Comparison of ENCODE assay signal across 13 mouse cellular contexts in the genomic region with DNA sequence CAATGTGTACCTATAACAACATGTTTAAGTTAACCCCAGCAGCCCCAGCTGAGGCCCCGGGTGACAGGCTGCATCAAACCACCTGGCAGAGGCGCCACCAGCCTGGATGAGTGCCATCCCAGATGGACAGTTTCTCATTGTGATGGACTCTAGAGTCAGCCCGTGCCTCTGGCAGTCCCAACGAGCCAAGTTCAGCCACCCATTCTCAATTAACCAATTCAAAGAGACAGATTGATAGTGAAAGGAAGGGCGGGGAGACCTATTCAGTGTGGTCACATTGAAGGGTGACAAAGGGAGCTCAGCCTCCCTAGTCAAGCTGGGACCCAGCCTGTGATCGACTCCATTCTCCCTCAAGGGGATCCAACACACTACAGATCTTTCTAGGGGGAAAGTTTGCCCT.
A peak's percentile ranks its signal among the peaks of the same experiment; 100 is the strongest.
DNase-seq lines count a peak whose midpoint lies in the region; ATAC-seq and TF ChIP-seq lines count a peak whose summit lies in the region.
"Had no signal": no experiment of that assay in that cellular context is flagged by ENCODE, and none has a peak within 500 bp of the region (broad histone marks: within the 10 kb centered on the region; RNA-seq: fewer than 3 reads in every experiment).

No protein-coding gene starts in this region.

- H3K4me2 ChIP-seq in forebrain, embryonic 14.5 days (ENCODE audit: low read length) = no peak overlapping the region
- no peak overlapping the region for H3K4me2 ChIP-seq in forebrain, embryonic 12.5 days
- no peak overlapping the region for H3K4me2 ChIP-seq in midbrain, embryonic 14.5 days (ENCODE audit: low read length)
- no peak overlapping the region for H3K4me2 ChIP-seq in stomach, postnatal 0 days (replicated peaks; ENCODE audit: low read depth)
- H3K4me2 ChIP-seq: heart, embryonic 12.5 days; limb, embryonic 15.5 days had no signal

- H3K4me3 ChIP-seq in forebrain, embryonic 14.5 days (ENCODE audit: low read depth, low read length) = no peak overlapping the region
- no peak overlapping the region for H3K4me3 ChIP-seq in forebrain, embryonic 12.5 days (replicated peaks)
- no peak overlapping the region for H3K4me3 ChIP-seq in midbrain, embryonic 14.5 days (replicated peaks; ENCODE audit: low read depth, low read length)
- H3K4me3 ChIP-seq in stomach, postnatal 0 days (ENCODE audit: low read depth, low read length) = no peak overlapping the region
- H3K4me3 ChIP-seq: heart, embryonic 12.5 days; limb, embryonic 15.5 days had no signal

- no peak overlapping the region for H3K9ac ChIP-seq in forebrain, embryonic 14.5 days (ENCODE audit: low read length)
- no peak overlapping the region for H3K9ac ChIP-seq in forebrain, embryonic 12.5 days
- H3K9ac ChIP-seq in midbrain, embryonic 14.5 days (replicated peaks; ENCODE audit: low read length) = no peak overlapping the region
- no peak overlapping the region for H3K9ac ChIP-seq in stomach, postnatal 0 days (ENCODE audit: low read length)
- H3K9ac ChIP-seq: heart, embryonic 12.5 days; limb, embryonic 15.5 days had no signal

- WGBS in forebrain, embryonic 14.5 days = 39% methylated on average over 6 of the region's 6 CpGs
- WGBS in forebrain, embryonic 12.5 days = 50% methylated on average over 6 of the region's 6 CpGs
- 53% methylated on average over 6 of the region's 6 CpGs for WGBS in midbrain, embryonic 14.5 days
- 69% methylated on average over 6 of the region's 6 CpGs for WGBS in stomach, postnatal 0 days

- no peaks in the 10 kb centered on the region for H3K9me3 ChIP-seq in forebrain, embryonic 14.5 days (replicated peaks; ENCODE audit: control insufficient read depth, low read length)
- no peaks in the 10 kb centered on the region for H3K9me3 ChIP-seq in forebrain, embryonic 12.5 days
- H3K9me3 ChIP-seq in midbrain, embryonic 14.5 days (ENCODE audit: control insufficient read depth, low read length) = no peaks in the 10 kb centered on the region
- H3K9me3 ChIP-seq in stomach, postnatal 0 days (ENCODE audit: control insufficient read depth, low read length) = no peaks in the 10 kb centered on the region
- H3K9me3 ChIP-seq: heart, embryonic 12.5 days; limb, embryonic 15.5 days had no signal

- no peaks in the 10 kb centered on the region for H3K4me1 ChIP-seq in forebrain, embryonic 14.5 days (ENCODE audit: control insufficient read depth, insufficient read depth, low read length)
- peaks cover 10% of the 10 kb centered on the region; the same call in 1 of the 2 replicates for H3K4me1 ChIP-seq in forebrain, embryonic 12.5 days
- H3K4me1 ChIP-seq in midbrain, embryonic 14.5 days (ENCODE audit: control insufficient read depth, insufficient read depth, low read length) = no peaks in the 10 kb centered on the region; the same call in 1 of the 2 replicates
- no peaks in the 10 kb centered on the region for H3K4me1 ChIP-seq in stomach, postnatal 0 days (replicated peaks; ENCODE audit: control insufficient read depth, insufficient read depth)

- H3K27ac ChIP-seq in forebrain, embryonic 14.5 days (ENCODE audit: low read depth, low read length) = no peak overlapping the region
- no peak overlapping the region for H3K27ac ChIP-seq in forebrain, embryonic 12.5 days
- no peak overlapping the region for H3K27ac ChIP-seq in midbrain, embryonic 14.5 days (replicated peaks; ENCODE audit: low read depth, low read length)
- no peak overlapping the region for H3K27ac ChIP-seq in stomach, postnatal 0 days (replicated peaks)
- H3K27ac ChIP-seq: limb, embryonic 15.5 days had no signal

- TF ChIP-seq CTCF in stomach, postnatal 0 days (IDR thresholded peaks at IDR 0.05; ENCODE audit: low read depth) = no peak

- DNase-seq in forebrain, embryonic 14.5 days (ENCODE audit: low spot score) = peak; percentile 44
- peak; percentile 87 for DNase-seq in Muller cell, postnatal 12 days (ENCODE audit: inconsistent ontology term)
- DNase-seq in cerebellum, postnatal 36 days = peak; percentile 45 to 57
- DNase-seq in midbrain, embryonic 14.5 days = peak; percentile 28
- no peak for DNase-seq in stomach, postnatal 0 days (ENCODE audit: low spot score)
- no peak for DNase-seq in adrenal gland, postnatal 25 days
- DNase-seq in kidney, postnatal 14 days = no peak
- DNase-seq: lung, postnatal 14 days; thymus, postnatal 25 days had no signal

- peak; percentile 55 for ATAC-seq in forebrain, embryonic 14.5 days
- no peak for ATAC-seq in forebrain, embryonic 12.5 days (ENCODE audit: low FRiP score)
- no peak for ATAC-seq in midbrain, embryonic 14.5 days (ENCODE audit: low FRiP score, low TSS enrichment)
- no peak for ATAC-seq in stomach, postnatal 0 days (ENCODE audit: low FRiP score, low TSS enrichment)
- ATAC-seq: intestine, postnatal 0 days had no signal

- no peaks in the 10 kb centered on the region for H3K27me3 ChIP-seq in forebrain, embryonic 14.5 days (replicated peaks; ENCODE audit: control insufficient read depth, insufficient read depth, low read length)
- no peaks in the 10 kb centered on the region for H3K27me3 ChIP-seq in forebrain, embryonic 12.5 days
- no peaks in the 10 kb centered on the region for H3K27me3 ChIP-seq in midbrain, embryonic 14.5 days (ENCODE audit: control insufficient read depth, insufficient read depth, low read length)
- H3K27me3 ChIP-seq in stomach, postnatal 0 days (ENCODE audit: control insufficient read depth, insufficient read depth, low read length) = no peaks in the 10 kb centered on the region
- H3K27me3 ChIP-seq: heart, embryonic 12.5 days; limb, embryonic 15.5 days had no signal

- H3K36me3 ChIP-seq in forebrain, embryonic 14.5 days (ENCODE audit: control insufficient read depth, insufficient read depth, low read length) = no peaks in the 10 kb centered on the region
- H3K36me3 ChIP-seq in forebrain, embryonic 12.5 days (replicated peaks) = no peaks in the 10 kb centered on the region
- no peaks in the 10 kb centered on the region for H3K36me3 ChIP-seq in midbrain, embryonic 14.5 days (ENCODE audit: control insufficient read depth, insufficient read depth, low read length)
- no peaks in the 10 kb centered on the region for H3K36me3 ChIP-seq in stomach, postnatal 0 days (ENCODE audit: control insufficient read depth, insufficient read depth, low read length)
- H3K36me3 ChIP-seq: heart, embryonic 12.5 days; limb, embryonic 15.5 days had no signal

- TF ChIP-seq EP300 in stomach, postnatal 0 days (optimal IDR thresholded peaks at IDR 0.05) = no peak

Comparison
In these comparisons a context has a peak if more than half of its experiments do, and no peak if none do; other contexts are left out.
1. DNase-seq: peak in forebrain, embryonic 14.5 days (single experiment), Muller cell, postnatal 12 days (single experiment), cerebellum, postnatal 36 days (2 of 2) and midbrain, embryonic 14.5 days (single experiment); none in stomach, postnatal 0 days (single experiment), adrenal gland, postnatal 25 days (single experiment) and kidney, postnatal 14 days (single experiment).